Mouse (Mus musculus): ENCODE measurements at regions not wholly inside any gene's neighbourhood (a gene's known extent, or its start where the extent isn't known, plus 50 kb on each side); places are given as distances from the start of the nearest gene placed in this dataset.

GRCm38 (mm10) chr4:10235324-10235723 is 639.0 kb upstream of the 2610301B20Rik start:
- Histone ChIP-seq H3K4me3 (replicated peaks; ENCODE audit: insufficient read depth, low read depth, low read length) (no peak overlapping the region), H3K27me3 (ENCODE audit: control insufficient read depth, insufficient read depth, low read length) (no peaks in the 10 kb centered on the region), H3K27ac (ENCODE audit: insufficient read depth, low read length) (no peak overlapping the region), H3K4me1 (ENCODE audit: control insufficient read depth, insufficient read depth, low read length) (no peaks in the 10 kb centered on the region)
- WGBS: 88% methylated on average over 5 of the region's 5 CpGs
- no peak for DNase-seq
- TF ChIP-seq CTCF (IDR thresholded peaks at IDR 0.05; ENCODE audit: borderline replicate concordance, insufficient read depth, low read depth, low read length): no peak
- no peak for TF ChIP-seq POLR2A (IDR thresholded peaks at IDR 0.05; ENCODE audit: borderline replicate concordance, insufficient read depth, low read length)

- TF ChIP-seq POLR2A (IDR thresholded peaks at IDR 0.05; ENCODE audit: borderline replicate concordance, insufficient read depth, low read length) (no peak), CTCF (IDR thresholded peaks at IDR 0.05; ENCODE audit: borderline replicate concordance, insufficient read depth, low read depth, low read length) (no peak)
- no peak for DNase-seq
- Histone ChIP-seq H3K27ac (ENCODE audit: insufficient read depth, low read length) (no peak overlapping the region), H3K4me3 (replicated peaks; ENCODE audit: insufficient read depth, low read depth, low read length) (no peak overlapping the region), H3K27me3 (ENCODE audit: control insufficient read depth, insufficient read depth, low read length) (no peaks in the 10 kb centered on the region), H3K4me1 (ENCODE audit: control insufficient read depth, insufficient read depth, low read length) (no peaks in the 10 kb centered on the region)
- WGBS: 45% methylated on average over 4 of the region's 4 CpGs
Observed at GRCm38 (mm10) chr4:10242117-10242516, 632.2 kb upstream of the 2610301B20Rik start.

- Histone ChIP-seq H3K4me1 (ENCODE audit: control insufficient read depth, insufficient read depth, low read length) (no peaks in the 10 kb centered on the region), H3K27ac (ENCODE audit: insufficient read depth, low read length) (no peak overlapping the region), H3K4me3 (replicated peaks; ENCODE audit: insufficient read depth, low read depth, low read length) (no peak overlapping the region), H3K27me3 (ENCODE audit: control insufficient read depth, insufficient read depth, low read length) (no peaks in the 10 kb centered on the region)
- 80% methylated on average over 2 of the region's 2 CpGs for WGBS
- no peak for DNase-seq
- TF ChIP-seq CTCF (IDR thresholded peaks at IDR 0.05; ENCODE audit: borderline replicate concordance, insufficient read depth, low read depth, low read length) (no peak), POLR2A (IDR thresholded peaks at IDR 0.05; ENCODE audit: borderline replicate concordance, insufficient read depth, low read length) (no peak)
Observed at GRCm38 (mm10) chr4:10242909-10243308, 631.4 kb upstream of the 2610301B20Rik start.

- H3K27ac ChIP-seq (ENCODE audit: insufficient read depth, low read length): no peak overlapping the region
- DNase-seq: no peak
- 39% methylated on average over 6 of the region's 6 CpGs for WGBS
Observed at GRCm38 (mm10) chr4:10254029-10254690, 620.1 kb upstream of the 2610301B20Rik start.

GRCm38 (mm10) chr4:10257537-10257936 is 616.8 kb upstream of the 2610301B20Rik start:
- 37% methylated on average over 4 of the region's 4 CpGs for WGBS
- Histone ChIP-seq H3K4me3 (replicated peaks; ENCODE audit: insufficient read depth, low read depth, low read length) (no peak overlapping the region), H3K4me1 (ENCODE audit: control insufficient read depth, insufficient read depth, low read length) (no peaks in the 10 kb centered on the region), H3K27me3 (ENCODE audit: control insufficient read depth, insufficient read depth, low read length) (no peaks in the 10 kb centered on the region), H3K27ac (ENCODE audit: insufficient read depth, low read length) (no peak overlapping the region)
- DNase-seq: no peak
- TF ChIP-seq POLR2A (IDR thresholded peaks at IDR 0.05; ENCODE audit: borderline replicate concordance, insufficient read depth, low read length) (no peak), CTCF (IDR thresholded peaks at IDR 0.05; ENCODE audit: borderline replicate concordance, insufficient read depth, low read depth, low read length) (no peak)

More at GRCm38 (mm10) chr4:10254029-10254690, 620.1 kb upstream of the 2610301B20Rik start:
- Histone ChIP-seq H3K4me3 (replicated peaks; ENCODE audit: insufficient read depth, low read depth, low read length) (no peak overlapping the region), H3K27me3 (ENCODE audit: control insufficient read depth, insufficient read depth, low read length) (no peaks in the 10 kb centered on the region), H3K4me1 (ENCODE audit: control insufficient read depth, insufficient read depth, low read length) (no peaks in the 10 kb centered on the region)
- TF ChIP-seq CTCF (IDR thresholded peaks at IDR 0.05; ENCODE audit: borderline replicate concordance, insufficient read depth, low read depth, low read length) (no peak), POLR2A (IDR thresholded peaks at IDR 0.05; ENCODE audit: borderline replicate concordance, insufficient read depth, low read length) (no peak)

- 50% methylated on average over 6 of the region's 6 CpGs for WGBS
- Histone ChIP-seq H3K27ac (ENCODE audit: insufficient read depth, low read length) (no peak overlapping the region), H3K4me3 (replicated peaks; ENCODE audit: insufficient read depth, low read depth, low read length) (no peak overlapping the region), H3K4me1 (ENCODE audit: control insufficient read depth, insufficient read depth, low read length) (no peaks in the 10 kb centered on the region), H3K27me3 (ENCODE audit: control insufficient read depth, insufficient read depth, low read length) (no peaks in the 10 kb centered on the region)
- no peak for DNase-seq
- no peak for TF ChIP-seq CTCF (IDR thresholded peaks at IDR 0.05; ENCODE audit: borderline replicate concordance, insufficient read depth, low read depth, low read length)
- no peak for TF ChIP-seq POLR2A (IDR thresholded peaks at IDR 0.05; ENCODE audit: borderline replicate concordance, insufficient read depth, low read length)
Observed at GRCm38 (mm10) chr4:10260351-10260750, 613.9 kb upstream of the 2610301B20Rik start.

GRCm38 (mm10) chr4:10265942-10266341 is 608.4 kb upstream of the 2610301B20Rik start:
- no peak for TF ChIP-seq POLR2A (IDR thresholded peaks at IDR 0.05; ENCODE audit: borderline replicate concordance, insufficient read depth, low read length)
- no peak for TF ChIP-seq CTCF (IDR thresholded peaks at IDR 0.05; ENCODE audit: borderline replicate concordance, insufficient read depth, low read depth, low read length)
- no peak for DNase-seq
- no peak overlapping the region for H3K4me3 ChIP-seq (replicated peaks; ENCODE audit: insufficient read depth, low read depth, low read length)
- H3K4me1 ChIP-seq (ENCODE audit: control insufficient read depth, insufficient read depth, low read length): no peaks in the 10 kb centered on the region
- H3K27ac ChIP-seq (ENCODE audit: insufficient read depth, low read length): no peak overlapping the region
- 91% methylated on average over 2 of the region's 2 CpGs for WGBS
- no peaks in the 10 kb centered on the region for H3K27me3 ChIP-seq (ENCODE audit: control insufficient read depth, insufficient read depth, low read length)

GRCm38 (mm10) chr4:10285562-10285961 is 588.7 kb upstream of the 2610301B20Rik start:
- DNase-seq: no peak
- Histone ChIP-seq H3K27me3 (ENCODE audit: control insufficient read depth, insufficient read depth, low read length) (no peaks in the 10 kb centered on the region), H3K27ac (ENCODE audit: insufficient read depth, low read length) (no peak overlapping the region), H3K4me1 (ENCODE audit: control insufficient read depth, insufficient read depth, low read length) (no peaks in the 10 kb centered on the region), H3K4me3 (replicated peaks; ENCODE audit: insufficient read depth, low read depth, low read length) (no peak overlapping the region)
- 47% methylated on average over 2 of the region's 2 CpGs for WGBS
- TF ChIP-seq POLR2A (IDR thresholded peaks at IDR 0.05; ENCODE audit: borderline replicate concordance, insufficient read depth, low read length) (no peak), CTCF (IDR thresholded peaks at IDR 0.05; ENCODE audit: borderline replicate concordance, insufficient read depth, low read depth, low read length) (no peak)

Data from cerebellum, adult 2 months (tissue).